Mouse (Mus musculus): ENCODE results near the gene Rnasek.

Gene Rnasek

DNA sequence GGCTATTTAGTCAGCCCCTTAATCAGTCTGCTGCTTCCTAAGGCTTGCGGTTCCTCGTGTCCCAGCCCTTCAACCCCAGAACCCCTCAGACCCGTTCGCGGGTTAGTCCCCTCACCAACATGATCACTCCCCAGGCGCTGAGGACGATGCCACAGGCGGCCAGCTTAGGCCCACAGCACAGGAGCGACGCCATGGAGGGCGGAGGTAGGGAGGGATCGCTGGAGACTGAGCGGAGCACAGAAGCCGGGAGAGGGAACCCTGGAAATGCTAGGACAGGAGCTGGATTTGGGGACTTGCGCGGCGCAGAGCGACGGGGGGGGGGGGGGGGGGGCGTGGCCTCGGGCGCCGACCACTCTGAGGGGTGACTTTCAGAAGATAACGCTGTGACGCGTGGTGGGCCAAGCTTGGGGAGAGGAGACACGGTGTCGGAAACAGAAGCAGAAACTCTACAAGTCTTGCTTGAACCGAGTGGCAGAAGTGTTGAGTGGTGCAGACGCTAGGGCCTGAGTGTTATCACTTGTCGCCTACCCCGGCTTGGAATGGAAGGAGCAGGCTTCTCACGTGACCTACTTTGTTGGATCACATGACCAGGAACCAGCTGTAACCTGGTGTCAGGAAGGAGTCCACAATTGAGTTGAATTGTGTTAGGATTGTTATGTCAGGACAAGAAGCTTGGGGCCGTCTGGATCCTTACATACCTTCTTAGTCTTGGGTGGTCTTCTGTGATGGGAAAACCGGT is at the start of gene Rnasek, which contains the start of gene Gm21988:
Gene Rnasek (minus strand): TSS at position 302 of the 739 bp plus-strand sequence.
Gene Gm21988 (minus strand): TSS at position 290 of the 739 bp plus-strand sequence.
- in situ Hi-C loops (cut with MboI), result no loop called here

DNA sequence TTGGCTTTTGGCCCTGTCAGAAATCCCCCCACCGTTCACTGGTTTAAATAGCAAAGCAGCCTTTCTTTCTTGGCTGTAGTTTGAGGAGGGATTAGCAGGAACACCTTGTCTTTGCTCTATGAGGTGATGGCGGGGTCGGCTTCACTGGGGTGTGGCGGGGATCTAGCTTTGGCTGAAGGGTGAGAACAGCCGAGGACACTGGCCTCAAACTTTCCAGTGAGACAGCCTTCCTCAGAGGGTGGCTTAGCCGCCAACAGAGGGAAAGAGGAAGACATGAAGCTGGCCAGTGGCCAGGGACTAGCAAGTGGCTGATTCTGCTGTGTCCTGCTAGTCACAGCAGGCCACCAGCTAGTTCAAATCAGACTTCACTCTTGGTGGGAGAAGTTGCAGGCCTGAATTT is 49.6 kb upstream of the Rnasek start:
- in situ Hi-C loops (cut with MboI), result no loop called here

DNA sequence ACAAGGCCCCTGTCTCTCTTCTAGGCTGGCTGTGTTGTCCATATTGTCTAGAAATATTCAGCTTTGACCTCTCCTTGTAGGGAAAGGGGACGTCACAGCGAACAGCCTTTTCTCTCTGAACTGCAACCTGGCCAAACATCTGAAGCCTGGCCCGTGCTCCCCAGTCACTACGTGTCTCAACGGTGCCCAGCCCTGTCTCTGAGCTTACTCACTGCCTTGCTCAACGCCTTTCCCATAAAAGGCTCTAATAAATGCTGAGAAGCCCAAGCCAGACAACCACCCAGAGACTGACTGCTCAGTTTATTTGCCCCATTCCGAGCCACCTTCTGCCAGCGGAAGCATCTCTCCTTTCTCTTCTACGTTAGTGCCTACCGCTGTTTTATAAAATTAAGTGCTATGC is 48.5 kb upstream of the Rnasek start:
- in situ Hi-C loops (cut with MboI), result no loop called here

DNA sequence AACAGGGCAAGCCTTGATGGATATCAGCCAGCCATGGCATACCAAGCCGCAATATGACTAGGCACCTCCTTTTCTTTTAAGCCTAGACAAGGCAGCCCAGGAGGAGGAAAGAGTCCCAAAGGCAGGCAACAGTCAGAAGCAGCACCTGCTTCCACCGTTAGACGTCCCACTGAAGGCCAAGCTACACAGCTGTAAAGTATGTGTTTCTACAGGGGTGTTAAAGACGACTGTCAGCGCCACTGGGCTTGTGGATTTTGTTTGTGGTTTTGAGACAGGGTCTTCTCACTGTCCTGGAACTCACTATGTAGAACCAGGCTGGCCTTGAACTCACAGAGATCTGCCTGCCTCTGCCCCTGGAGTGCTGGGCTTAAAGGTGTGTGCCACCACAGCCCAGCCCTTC is 46.0 kb upstream of the Rnasek start:
- in situ Hi-C loops (cut with MboI), result no loop called here

DNA sequence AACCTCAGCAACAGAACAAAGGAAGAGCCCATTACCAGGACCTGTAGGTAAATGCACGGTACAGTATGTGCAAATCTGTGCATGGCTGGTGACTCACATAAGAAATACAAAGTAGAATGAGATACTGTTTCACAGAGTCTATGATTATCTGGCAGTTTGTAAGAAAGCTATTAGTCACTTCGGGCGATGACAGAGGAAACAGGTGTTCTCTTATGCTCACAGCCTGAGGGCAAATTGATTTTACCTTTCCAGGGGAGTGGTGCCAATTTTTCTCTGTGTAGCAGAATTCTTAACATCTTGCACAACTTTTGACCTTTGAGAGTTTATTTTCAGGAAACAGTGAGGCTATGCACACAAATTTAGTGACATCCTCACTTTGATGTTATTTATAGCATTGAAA is 45.1 kb upstream of the Rnasek start:
- in situ Hi-C loops (cut with MboI), result no loop called here

DNA sequence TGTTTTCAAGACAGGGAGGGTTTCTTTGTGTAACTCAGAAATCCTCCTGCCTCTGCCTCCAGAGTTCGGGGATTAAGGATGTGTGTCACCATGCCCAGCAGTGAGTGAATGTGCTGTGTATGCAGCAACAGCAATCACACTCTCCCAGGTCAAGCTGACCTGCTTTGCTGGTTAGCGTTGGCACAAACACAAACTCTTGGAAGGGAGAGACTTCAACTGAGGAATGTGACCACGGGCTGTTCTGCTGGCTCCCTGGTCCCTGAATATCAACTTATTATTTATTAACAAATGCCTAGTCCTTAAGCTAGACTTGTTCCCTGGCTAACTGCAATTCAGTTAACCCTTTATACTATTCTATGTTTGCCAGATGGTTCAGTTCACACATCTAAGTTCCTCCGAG is 44.0 kb upstream of the Rnasek start:
- in situ Hi-C loops (cut with MboI), result no loop called here

DNA sequence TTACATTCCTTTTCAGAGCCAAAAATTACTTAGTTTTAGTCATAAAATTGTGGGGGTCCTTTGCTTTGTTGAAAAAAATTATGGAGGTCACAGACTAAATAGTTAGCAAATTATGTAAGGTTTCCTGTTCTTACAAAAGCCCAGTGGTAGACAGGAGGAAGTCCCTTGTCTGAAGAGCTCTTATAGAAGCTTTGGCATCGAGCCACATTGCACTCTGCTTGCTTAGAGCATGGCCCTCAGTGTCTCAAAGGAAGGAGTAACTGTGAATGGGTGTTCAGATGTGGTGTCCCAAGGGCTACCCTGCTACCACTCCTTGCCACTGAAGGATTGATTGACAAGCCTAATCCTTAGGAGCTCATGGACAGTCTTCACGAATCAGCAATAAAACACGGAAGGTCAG is 40.8 kb upstream of the Rnasek start:
- in situ Hi-C loops (cut with MboI), result no loop called here

DNA sequence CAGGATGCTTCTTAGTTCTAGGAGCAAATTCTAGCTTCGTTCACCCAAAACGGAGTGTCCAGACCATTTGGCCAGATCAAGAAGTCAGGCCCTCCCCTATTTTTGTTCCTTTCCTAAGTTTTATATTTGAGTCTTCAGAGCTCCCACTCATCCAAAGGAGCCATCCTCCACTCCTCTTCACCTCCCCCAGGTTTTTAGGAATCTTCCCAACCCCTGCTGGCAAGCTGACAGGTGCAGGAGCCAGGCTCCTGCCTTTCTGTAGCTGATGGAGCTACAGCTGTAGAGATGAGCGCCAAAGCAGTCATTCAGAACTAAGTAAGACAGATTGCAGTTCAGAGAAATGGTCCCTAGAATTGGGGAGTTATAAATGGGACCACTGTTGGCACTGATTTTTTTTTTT is 39.3 kb upstream of the Rnasek start:
- in situ Hi-C loops (cut with MboI), result no loop called here

DNA sequence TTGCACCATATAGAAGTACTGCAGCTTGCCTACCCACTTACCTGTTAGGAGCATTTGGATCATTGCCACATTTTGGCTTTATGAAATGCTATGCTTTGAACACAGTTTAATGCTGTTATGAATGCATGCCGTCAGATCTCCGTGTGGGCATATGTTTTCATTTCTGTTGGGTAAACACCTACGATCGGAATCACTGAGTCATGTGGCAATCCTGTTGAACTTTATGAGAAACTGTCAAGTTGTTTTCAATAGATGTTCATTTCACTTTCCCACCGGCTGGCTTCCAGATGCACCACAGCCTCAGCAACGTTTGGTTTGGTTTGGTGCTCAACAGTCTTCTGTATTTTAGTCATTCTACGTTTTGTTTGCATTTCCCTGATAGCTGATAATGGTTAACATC is 32.0 kb upstream of the Rnasek start:
- in situ Hi-C loops (cut with MboI), result no loop called here

DNA sequence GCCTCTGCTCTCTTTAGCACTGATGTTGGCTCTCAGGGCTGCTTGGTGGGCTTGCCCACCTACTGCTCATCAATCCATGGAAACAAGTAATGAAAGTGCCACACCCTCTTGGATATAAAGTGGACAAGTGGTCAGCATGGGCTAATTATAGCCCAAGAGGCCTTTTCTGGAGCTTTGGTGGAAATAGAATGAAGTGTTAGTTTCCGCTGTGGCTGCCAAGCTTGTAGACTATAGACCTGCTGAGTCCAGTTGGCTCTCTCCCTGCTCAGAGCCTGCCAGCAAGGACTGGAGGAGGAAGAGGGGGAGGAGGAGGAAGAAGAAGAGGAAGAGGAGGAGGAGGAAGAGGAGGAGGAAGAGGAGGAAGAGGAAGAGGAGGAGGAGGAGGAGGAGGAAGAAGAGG is 26.8 kb upstream of the Rnasek start:
- in situ Hi-C loops (cut with MboI), result no loop called here

DNA sequence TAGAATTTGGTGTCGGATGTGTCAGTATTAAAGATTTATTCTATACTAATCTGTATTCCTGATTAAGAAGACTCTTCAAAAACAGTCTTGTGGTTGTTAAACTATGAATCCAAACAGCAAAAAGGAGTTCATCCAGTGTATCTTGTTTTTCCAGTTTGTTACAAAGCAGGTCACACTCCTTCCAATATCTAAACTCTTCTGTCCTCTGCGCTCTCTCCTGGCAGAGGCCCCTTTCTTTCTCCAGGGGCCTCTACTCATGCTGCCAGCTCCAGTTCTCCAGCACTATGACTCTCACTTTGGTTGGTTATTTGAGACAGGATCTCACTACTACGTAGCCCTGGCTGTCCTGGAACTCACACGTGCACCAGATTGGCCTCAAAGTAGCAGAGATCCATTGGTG is 26.2 kb upstream of the Rnasek start:
- in situ Hi-C loops (cut with MboI), result no loop called here

DNA sequence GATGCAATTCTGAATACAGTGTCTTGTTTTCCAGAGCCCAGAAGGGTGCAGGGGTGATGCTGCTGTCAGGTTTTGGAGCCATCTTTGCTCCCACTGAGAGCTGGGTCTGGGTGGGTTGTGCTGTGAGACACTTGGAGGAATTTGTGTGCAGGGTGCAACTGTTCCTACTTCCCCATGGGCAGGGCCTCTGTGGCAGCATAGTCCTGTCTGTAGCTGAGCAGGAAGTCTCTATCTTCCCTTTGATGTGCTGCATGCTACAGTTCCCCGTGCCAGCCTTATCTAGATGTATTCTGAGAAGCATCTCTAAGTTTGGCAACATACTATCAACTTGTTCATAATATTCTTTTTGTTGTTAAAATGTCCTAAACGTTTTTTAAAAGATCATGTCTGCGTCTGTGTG is 25.6 kb upstream of the Rnasek start:
- in situ Hi-C loops (cut with MboI), result no loop called here

DNA sequence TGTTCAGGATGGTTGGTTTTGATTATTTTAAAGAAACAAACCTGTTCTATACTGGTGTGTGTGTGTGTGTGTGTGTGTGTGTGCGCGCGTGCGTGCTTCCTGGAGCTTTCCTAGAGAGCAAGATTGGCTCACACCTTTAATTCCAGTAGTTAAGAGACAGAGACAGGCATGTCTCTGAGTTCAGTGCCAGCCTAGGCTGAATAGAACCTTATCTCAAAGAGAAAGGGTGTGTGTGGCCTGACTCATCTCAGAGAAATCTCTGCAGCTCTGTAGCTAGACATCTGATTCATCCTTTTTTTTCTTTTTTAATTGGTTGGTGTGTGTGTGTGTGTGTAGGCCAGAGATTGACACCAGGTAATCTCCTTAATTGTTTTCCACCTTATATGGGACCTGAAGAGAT is 19.4 kb upstream of the Rnasek start:
- in situ Hi-C loops (cut with MboI), result no loop called here

DNA sequence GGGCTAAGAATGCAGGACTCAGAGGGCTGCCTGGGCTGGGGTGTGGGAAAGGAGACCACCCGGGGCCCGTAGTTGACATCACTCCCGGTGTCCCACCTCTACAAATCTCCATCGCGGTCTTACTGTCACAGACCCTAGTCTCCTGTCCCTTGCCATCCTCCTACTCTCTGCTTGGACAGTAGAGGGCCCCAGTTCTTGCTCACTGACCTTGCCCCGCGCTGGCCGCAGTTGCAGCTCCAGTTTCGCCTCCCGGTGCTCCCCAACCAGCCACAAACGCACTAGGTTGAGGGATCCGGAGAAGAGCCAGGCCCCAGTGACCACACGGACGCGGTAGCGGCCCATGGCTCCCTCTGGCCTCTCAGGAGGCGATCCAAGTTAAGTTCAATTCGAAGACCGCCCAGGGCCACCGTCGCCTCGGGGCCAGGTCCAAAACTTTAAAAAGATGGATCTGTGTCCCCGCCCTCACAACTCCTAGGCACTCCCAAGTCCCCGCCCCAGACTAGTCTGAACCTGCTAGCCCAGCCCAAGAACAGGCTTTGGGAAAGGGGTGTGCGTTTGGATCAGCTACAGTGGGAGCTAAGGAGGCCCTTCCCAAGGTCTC is 15.4 kb upstream of the Rnasek start, which contains the start of gene Alox12:
Gene Alox12 (minus strand): TSS at position 423 of the 601 bp plus-strand sequence.
- in situ Hi-C loops (cut with MboI), result no loop called here

DNA sequence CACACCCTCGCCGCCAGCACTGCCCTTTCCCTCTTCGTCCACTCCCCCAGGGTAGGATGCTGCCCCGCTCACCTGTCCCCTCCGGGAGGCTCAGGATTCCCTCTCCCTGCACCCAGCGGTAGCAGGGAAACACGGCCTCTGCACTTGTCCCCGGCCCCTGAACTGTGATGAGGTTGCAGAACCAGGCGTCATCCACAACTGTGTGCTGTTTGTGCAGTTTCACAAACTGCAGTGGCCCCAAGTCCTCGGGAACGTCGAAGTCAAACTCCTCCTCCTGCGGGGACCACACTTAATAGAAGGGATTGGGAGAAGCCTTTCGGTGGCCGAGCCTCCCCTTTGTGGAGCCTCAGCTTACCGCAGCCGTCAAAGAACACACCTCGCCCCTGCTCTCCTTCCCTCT is 14.7 kb upstream of the Rnasek start:
- in situ Hi-C loops (cut with MboI), result no loop called here

DNA sequence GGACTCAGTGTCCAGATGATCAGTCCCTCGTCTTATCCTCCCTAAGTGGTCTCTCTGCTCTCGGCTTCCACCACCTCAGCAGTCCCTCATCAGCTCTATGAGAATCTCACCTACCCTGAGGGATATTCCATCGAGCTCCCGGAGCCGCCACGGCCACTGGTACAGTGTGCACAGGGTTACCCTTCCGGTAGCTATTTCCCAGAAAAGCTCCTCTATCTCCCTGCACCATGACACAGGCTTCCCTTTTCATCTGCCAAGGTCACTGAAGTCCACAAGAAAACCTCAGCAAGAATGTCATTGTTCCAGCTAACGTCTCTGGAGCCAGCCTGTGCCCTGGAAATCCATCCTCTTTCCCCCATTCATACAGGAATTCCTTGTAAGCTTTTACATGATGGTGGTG is 12.2 kb upstream of the Rnasek start:
- in situ Hi-C loops (cut with MboI), result no loop called here

DNA sequence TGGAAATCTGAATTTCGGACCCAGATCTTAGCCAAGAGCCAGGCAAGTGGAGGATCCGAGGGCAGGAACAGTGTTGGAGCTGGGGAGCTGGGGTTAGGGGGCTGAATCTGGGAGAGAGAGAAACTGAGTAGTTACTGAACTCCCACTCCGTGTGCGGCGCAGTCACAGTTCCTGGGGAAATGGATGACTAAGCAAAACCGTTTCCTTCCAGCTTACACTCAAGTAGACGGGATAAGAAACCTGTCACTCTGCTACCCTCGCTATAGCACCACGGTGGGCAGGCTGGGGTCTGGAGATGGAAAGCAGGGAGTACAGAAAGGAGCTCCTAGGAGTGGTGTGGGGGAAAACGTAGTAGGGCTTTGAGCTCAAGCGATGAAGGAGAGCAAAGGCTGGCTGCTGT is 10.5 kb upstream of the Rnasek start:
- in situ Hi-C loops (cut with MboI), result no loop called here

DNA sequence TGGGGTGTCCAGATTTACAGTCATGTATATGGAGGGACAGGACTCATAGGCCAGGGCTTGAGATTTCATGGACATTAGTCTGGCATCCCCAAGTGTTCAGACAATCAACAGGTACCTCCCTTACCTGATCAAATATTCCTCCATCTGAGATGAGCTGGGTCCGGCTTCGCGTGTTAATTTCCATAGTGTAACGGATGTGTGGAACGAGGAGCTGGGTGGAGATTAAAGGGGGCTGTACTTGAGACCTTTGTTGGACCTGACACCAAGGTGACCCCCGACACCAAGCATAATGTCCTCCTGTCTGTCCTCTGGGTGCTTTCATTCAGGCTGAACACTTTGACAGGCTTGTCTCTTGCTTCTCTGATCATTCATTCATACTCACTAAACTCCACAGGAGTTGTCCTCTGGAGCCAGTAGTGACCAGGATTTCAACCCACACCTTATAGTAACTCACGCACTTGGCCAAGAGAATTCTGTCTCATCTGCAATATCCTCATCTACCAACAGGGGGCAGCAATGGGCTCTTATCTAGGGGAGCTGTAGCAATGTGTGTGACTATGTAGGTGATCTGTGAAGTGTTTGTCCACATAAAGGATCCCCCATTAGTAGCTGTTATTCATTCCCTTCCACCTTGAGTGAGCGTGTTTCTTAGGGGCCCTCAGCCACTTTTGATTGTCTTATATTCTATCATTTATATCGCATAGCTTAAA is 7.6 kb upstream of the Rnasek start:
- in situ Hi-C loops (cut with MboI), result no loop called here

DNA sequence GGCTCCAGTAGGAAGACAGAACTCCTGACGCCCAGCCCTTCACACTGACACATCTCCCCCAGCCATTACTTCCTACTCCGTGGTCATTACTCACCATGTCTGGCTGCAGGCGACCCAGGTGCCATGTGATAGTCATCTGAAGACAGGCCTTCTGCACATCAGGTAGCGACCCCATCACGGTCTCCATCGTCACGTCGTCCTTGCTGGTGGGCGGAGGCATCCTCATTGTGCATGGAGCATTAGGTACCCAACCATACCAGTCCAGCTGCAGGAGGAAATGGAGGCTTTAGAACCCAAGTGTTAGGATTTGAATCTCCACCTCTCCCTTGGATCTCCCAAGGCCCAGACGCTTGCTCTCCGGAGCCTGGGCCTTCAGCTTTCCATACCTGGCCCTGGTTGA is 2.9 kb upstream of the Rnasek start:
- in situ Hi-C loops (cut with MboI), result no loop called here

DNA sequence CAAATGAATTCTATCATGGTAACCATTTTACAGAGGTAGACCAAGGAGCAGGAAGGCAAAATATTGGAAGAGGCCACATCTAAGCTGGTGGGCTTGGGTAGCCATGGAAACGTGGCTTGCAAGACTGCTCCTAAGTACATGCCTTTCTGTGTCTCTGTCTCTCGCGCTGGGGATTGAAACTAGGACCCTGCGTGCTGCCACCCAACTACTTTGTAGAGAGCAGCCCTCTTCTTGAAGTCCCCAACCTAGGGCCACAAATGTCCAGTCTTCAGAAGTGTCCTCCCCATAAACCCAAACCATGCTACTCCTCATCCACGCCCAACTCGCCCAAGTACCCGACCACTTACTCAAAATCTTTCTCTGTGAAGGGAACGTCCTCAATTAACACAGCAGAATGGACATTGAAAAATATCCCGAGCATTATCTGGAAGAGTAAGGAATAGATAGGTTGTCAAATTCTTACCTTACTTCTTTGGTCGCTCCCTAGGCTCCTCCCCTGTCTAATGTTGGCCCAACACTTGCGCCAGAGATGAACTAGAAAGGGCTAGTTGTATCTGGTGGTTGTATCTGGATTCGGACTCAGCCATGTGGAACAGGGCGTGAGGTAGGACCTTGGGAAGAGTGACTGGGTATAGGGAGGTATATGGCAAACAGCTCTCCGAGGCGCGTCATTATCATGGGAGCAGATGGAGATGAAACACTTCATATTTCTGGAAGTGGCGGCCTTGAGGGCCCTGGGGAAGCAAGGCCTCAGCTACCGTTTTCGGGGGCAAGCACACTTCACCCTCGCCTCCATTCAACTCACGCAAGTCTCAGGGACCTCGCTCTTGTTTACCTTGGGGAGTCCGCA is 826 bp downstream of the Rnasek start:
- in situ Hi-C loops (cut with MboI), result no loop called here

DNA sequence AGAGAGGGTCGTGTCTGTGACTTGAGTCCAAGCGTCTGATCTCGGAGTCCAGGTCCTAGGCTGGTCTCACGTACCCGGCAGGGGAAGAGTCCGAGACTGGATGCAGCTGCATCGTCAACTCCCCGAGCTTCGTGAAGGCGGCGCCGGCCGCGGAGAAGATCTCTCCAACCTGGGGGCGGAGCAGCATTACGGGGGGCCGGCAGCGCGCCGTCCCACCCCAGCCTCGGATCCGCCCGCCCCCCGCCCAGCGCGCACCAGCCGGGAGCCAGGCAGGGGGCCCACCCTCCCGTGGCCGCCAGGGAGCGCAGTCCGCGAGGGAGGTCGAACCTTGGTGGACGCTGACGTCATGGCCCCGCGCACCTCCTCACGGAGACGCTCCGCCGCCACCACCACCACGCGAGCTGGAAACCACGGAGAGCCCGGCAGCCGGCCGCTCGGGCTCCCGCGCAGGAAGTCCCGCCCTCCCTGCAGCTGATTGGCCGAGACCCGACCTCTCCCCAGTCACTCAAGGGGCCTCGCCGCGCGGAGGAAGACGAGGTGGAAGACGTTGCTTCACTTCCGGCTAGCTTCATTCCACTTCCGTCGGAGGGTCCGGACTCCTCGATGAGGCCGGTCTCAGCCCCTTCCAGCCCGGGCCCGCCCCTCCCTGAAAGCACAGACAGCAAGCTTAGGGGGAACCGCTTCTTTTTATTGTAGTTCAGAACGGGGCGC is 2.0 kb downstream of the Rnasek start, which contains the start of gene 0610010K14Rik:
Gene 0610010K14Rik (minus strand): TSS at position 458 of the 711 bp plus-strand sequence.
- in situ Hi-C loops (cut with MboI), result no loop called here

Data from mature B cell (primary cell).